Mouse (Mus musculus): ENCODE results near the gene Prkce. TPM values are rescaled to one million over a fixed set of nuclear protein-coding genes. Genes with fewer than 3 reads are reported as not detected.

Prkce gene
- polyA plus RNA-seq, 1 experiment from 2014 or later, result 6.3 TPM

GRCm38 (mm10) chr17:86352247-86353037, 184.9 kb downstream of the Prkce start:
- ATAC-seq (ENCODE audit: insufficient read depth, low FRiP score, low read depth), result no peak
- WGBS, result 81% methylated on average over 12 of the region's 12 CpGs
- Histone ChIP-seq H3K4me2 (no peak overlapping the region), H3K36me3 (no peaks in the 10 kb centered on the region), H3K27ac (no peak overlapping the region), H3K4me1 (0 out of 2 replicates have a peak, but pooled peaks cover 10% of the 10 kb centered on the region), H3K9ac (no peak overlapping the region), H3K4me3 (replicated peaks) (no peak overlapping the region), H3K27me3 (replicated peaks) (no peaks in the 10 kb centered on the region), H3K9me3 (no peaks in the 10 kb centered on the region)

DNA sequence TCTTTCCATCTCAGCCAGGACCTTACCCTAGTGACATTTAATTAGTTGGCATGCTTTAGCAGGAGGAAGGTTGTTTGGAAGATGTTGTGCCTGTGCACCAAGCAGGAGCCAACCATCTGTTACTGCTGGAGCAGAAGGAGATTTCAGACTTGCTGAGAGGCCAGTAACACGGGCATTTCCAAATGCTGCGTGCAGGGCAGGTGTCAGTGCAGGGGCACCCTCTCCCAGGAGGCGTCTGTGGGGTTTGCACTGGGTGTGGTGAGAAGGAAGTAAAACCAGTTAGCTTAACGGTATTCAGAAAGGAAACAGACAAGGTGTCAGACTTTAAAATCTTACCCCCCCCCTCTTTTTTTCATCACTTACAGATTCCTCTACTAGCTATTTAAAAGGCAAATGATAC, 186.1 kb downstream of the Prkce start:
- Histone ChIP-seq H3K9me3 (no peaks in the 10 kb centered on the region), H3K36me3 (no peaks in the 10 kb centered on the region), H3K4me3 (replicated peaks) (no peak overlapping the region), H3K27ac (no peak overlapping the region), H3K4me1 (0 out of 2 replicates have a peak, but pooled peaks cover 10% of the 10 kb centered on the region), H3K27me3 (replicated peaks) (no peaks in the 10 kb centered on the region), H3K4me2 (no peak overlapping the region), H3K9ac (no peak overlapping the region)
- 56% methylated on average over 4 of the region's 4 CpGs for WGBS
- no peak for ATAC-seq (ENCODE audit: insufficient read depth, low FRiP score, low read depth)

DNA sequence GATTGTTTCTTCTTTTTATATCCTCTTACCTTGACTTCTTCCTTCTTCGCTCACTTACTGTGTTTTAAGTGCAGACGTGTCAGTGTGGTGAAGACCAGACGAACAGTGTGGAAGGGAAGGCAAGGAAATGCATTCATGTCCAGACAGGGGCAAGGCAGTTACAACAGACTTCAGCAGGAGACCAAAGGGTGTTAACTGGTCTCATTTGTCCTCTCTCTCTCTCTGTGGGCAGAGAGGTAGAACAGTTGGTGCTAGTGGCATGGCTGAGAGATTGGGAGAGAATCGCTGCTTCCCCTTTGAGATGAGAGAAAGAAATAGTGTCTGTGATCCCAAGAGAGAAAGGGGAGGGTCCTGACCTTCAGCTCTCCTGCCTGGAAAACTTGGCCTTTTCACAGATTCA, 186.5 kb downstream of the Prkce start:
- no peak overlapping the region for H3K4me2 ChIP-seq
- no peaks in the 10 kb centered on the region for H3K36me3 ChIP-seq
- 77% methylated on average over 4 of the region's 4 CpGs for WGBS
- ATAC-seq (ENCODE audit: insufficient read depth, low FRiP score, low read depth), result no peak
- no peak overlapping the region for H3K27ac ChIP-seq
- no peaks in the 10 kb centered on the region for H3K9me3 ChIP-seq
- H3K9ac ChIP-seq, result no peak overlapping the region
- 0 out of 2 replicates have a peak, but pooled peaks cover 10% of the 10 kb centered on the region for H3K4me1 ChIP-seq
- H3K27me3 ChIP-seq (replicated peaks), result no peaks in the 10 kb centered on the region
- no peak overlapping the region for H3K4me3 ChIP-seq (replicated peaks)

GRCm38 (mm10) chr17:86354896-86355295, 187.3 kb downstream of the Prkce start:
- Histone ChIP-seq H3K4me3 (replicated peaks) (no peak overlapping the region), H3K4me2 (no peak overlapping the region), H3K27me3 (replicated peaks) (no peaks in the 10 kb centered on the region), H3K9me3 (no peaks in the 10 kb centered on the region), H3K36me3 (no peaks in the 10 kb centered on the region), H3K9ac (no peak overlapping the region), H3K27ac (no peak overlapping the region), H3K4me1 (0 out of 2 replicates have a peak, but pooled peaks cover 10% of the 10 kb centered on the region)
- WGBS, result 86% methylated on average over 3 of the region's 3 CpGs
- no peak for ATAC-seq (ENCODE audit: insufficient read depth, low FRiP score, low read depth)

GRCm38 (mm10) chr17:86355318-86355717, 187.7 kb downstream of the Prkce start:
- Histone ChIP-seq H3K27ac (no peak overlapping the region), H3K4me2 (no peak overlapping the region), H3K9me3 (no peaks in the 10 kb centered on the region), H3K9ac (no peak overlapping the region), H3K4me3 (replicated peaks) (no peak overlapping the region), H3K36me3 (no peaks in the 10 kb centered on the region), H3K27me3 (replicated peaks) (no peaks in the 10 kb centered on the region), H3K4me1 (0 out of 2 replicates have a peak, but pooled peaks cover 10% of the 10 kb centered on the region)
- ATAC-seq (ENCODE audit: insufficient read depth, low FRiP score, low read depth), result no peak
- WGBS, result 54% methylated on average over 2 of the region's 2 CpGs

GRCm38 (mm10) chr17:86355772-86356451, 188.3 kb downstream of the Prkce start:
- Histone ChIP-seq H3K27ac (no peak overlapping the region), H3K4me3 (replicated peaks) (no peak overlapping the region), H3K4me1 (0 out of 2 replicates have a peak, but pooled peaks cover 6% of the 10 kb centered on the region), H3K36me3 (no peaks in the 10 kb centered on the region), H3K4me2 (no peak overlapping the region), H3K9me3 (no peaks in the 10 kb centered on the region), H3K27me3 (replicated peaks) (no peaks in the 10 kb centered on the region), H3K9ac (no peak overlapping the region)
- no peak for ATAC-seq (ENCODE audit: insufficient read depth, low FRiP score, low read depth)
- 50% methylated on average over 7 of the region's 7 CpGs for WGBS

GRCm38 (mm10) chr17:86358388-86358787, 190.8 kb downstream of the Prkce start:
- 30% methylated on average over 5 of the region's 5 CpGs for WGBS
- no peaks in the 10 kb centered on the region for H3K9me3 ChIP-seq
- 0 out of 2 replicates have a peak overlapping the region, but pooled peaks have one; percentile 7 for H3K27ac ChIP-seq
- H3K27me3 ChIP-seq (replicated peaks), result no peaks in the 10 kb centered on the region
- ATAC-seq (ENCODE audit: insufficient read depth, low FRiP score, low read depth), result peak; percentile 43; the same call in 1 of the 2 replicates
- no peaks in the 10 kb centered on the region for H3K36me3 ChIP-seq
- no peaks in the 10 kb centered on the region for H3K4me1 ChIP-seq
- no peak overlapping the region for H3K4me3 ChIP-seq (replicated peaks)
- H3K9ac ChIP-seq, result no peak overlapping the region
- H3K4me2 ChIP-seq, result no peak overlapping the region

GRCm38 (mm10) chr17:86358847-86359246, 191.3 kb downstream of the Prkce start:
- Histone ChIP-seq H3K4me3 (replicated peaks) (no peak overlapping the region), H3K9ac (no peak overlapping the region), H3K4me2 (no peak overlapping the region), H3K27ac (0 out of 2 replicates have a peak overlapping the region, but pooled peaks have one; percentile 7), H3K36me3 (no peaks in the 10 kb centered on the region), H3K27me3 (replicated peaks) (no peaks in the 10 kb centered on the region), H3K9me3 (no peaks in the 10 kb centered on the region), H3K4me1 (no peaks in the 10 kb centered on the region)
- 41% methylated on average over 4 of the region's 4 CpGs for WGBS
- no peak for ATAC-seq (ENCODE audit: insufficient read depth, low FRiP score, low read depth)

- H3K9ac ChIP-seq, result no peak overlapping the region
- no peak for ATAC-seq (ENCODE audit: insufficient read depth, low FRiP score, low read depth)
- no peak overlapping the region for H3K4me3 ChIP-seq (replicated peaks)
- H3K27ac ChIP-seq, result no peak overlapping the region
- no peak overlapping the region for H3K4me2 ChIP-seq
- H3K36me3 ChIP-seq, result no peaks in the 10 kb centered on the region
- WGBS, result 87% methylated on average over 3 of the region's 3 CpGs
- H3K9me3 ChIP-seq, result no peaks in the 10 kb centered on the region
- no peaks in the 10 kb centered on the region for H3K27me3 ChIP-seq (replicated peaks)
- H3K4me1 ChIP-seq, result peaks cover 7% of the 10 kb centered on the region
Observed at GRCm38 (mm10) chr17:86360849-86361248, 193.3 kb downstream of the Prkce start.

- 54% methylated on average over 5 of the region's 5 CpGs for WGBS
- H3K9ac ChIP-seq, result no peak overlapping the region
- peaks cover 9% of the 10 kb centered on the region for H3K4me1 ChIP-seq
- ATAC-seq (ENCODE audit: insufficient read depth, low FRiP score, low read depth), result no peak
- no peaks in the 10 kb centered on the region for H3K36me3 ChIP-seq
- no peaks in the 10 kb centered on the region for H3K27me3 ChIP-seq (replicated peaks)
- H3K9me3 ChIP-seq, result no peaks in the 10 kb centered on the region
- H3K27ac ChIP-seq, result no peak overlapping the region
- no peak overlapping the region for H3K4me3 ChIP-seq (replicated peaks)
- no peak overlapping the region for H3K4me2 ChIP-seq
Observed at GRCm38 (mm10) chr17:86363356-86363755, 195.8 kb downstream of the Prkce start.

GRCm38 (mm10) chr17:86364349-86365075, 196.9 kb downstream of the Prkce start:
- no peaks in the 10 kb centered on the region for H3K27me3 ChIP-seq (replicated peaks)
- 44% methylated on average over 16 of the region's 16 CpGs for WGBS
- no peaks in the 10 kb centered on the region for H3K9me3 ChIP-seq
- no peak overlapping the region for H3K27ac ChIP-seq
- 0 out of 2 replicates have a peak overlapping the region, but pooled peaks have one; percentile 23 for H3K4me2 ChIP-seq
- peaks cover 9% of the 10 kb centered on the region for H3K4me1 ChIP-seq
- H3K9ac ChIP-seq, result no peak overlapping the region
- no peaks in the 10 kb centered on the region for H3K36me3 ChIP-seq
- peak; percentile 39; the same call in 1 of the 2 replicates for ATAC-seq (ENCODE audit: insufficient read depth, low FRiP score, low read depth)
- H3K4me3 ChIP-seq (replicated peaks), result no peak overlapping the region

Measured in stomach, embryonic 15.5 days (tissue).